Mouse (Mus musculus): Measurements from ENCODE around the gene Ugt1a8.

GRCm38 (mm10) chr1:88240072-88240471 lies 152.5 kb downstream of the Ugt1a8 start:
- TF ChIP-seq MAX (IDR thresholded peaks at IDR 0.05) (no peak), CTCF (IDR thresholded peaks at IDR 0.05; ENCODE audit: control insufficient read depth, insufficient read depth, insufficient read length) (no peak), CEBPB (IDR thresholded peaks at IDR 0.05; ENCODE audit: low read depth) (no peak), MYOG (IDR thresholded peaks at IDR 0.05; ENCODE audit: control insufficient read depth, extremely low read depth, insufficient read length) (no peak), USF1 (IDR thresholded peaks at IDR 0.05; ENCODE audit: low read depth) (no peak)

All from C2C12 (cell line).